Mouse (Mus musculus): ENCODE measurements around the gene Atp2a3. TPM values are rescaled to one million over a fixed set of nuclear protein-coding genes. Genes with fewer than 3 reads are reported as not detected.

The Atp2a3 gene
- polyA plus RNA-seq, 1 experiment from 2014 or later, result 5.1 TPM

- Histone ChIP-seq H3K79me2 (ENCODE audit: inconsistent target) (no peaks in the 10 kb centered on the region), H3K4me3 (ENCODE audit: inconsistent target) (no peak overlapping the region), H3K27ac (no peak overlapping the region), H3K36me3 (ENCODE audit: inconsistent target) (no peaks in the 10 kb centered on the region)
- 74% methylated on average over 7 of the region's 7 CpGs for WGBS (ENCODE audit: missing documents)
Observed at GRCm38 (mm10) chr11:72948254-72948653, 12.7 kb upstream of the Atp2a3 start.

GRCm38 (mm10) chr11:72951137-72952000 lies 9.6 kb upstream of the Atp2a3 start:
- H3K79me2 ChIP-seq (ENCODE audit: inconsistent target), result no peaks in the 10 kb centered on the region
- H3K36me3 ChIP-seq (ENCODE audit: inconsistent target), result no peaks in the 10 kb centered on the region
- 51% methylated on average over 22 of the region's 22 CpGs for WGBS (ENCODE audit: missing documents)
- no peak overlapping the region for H3K4me3 ChIP-seq (ENCODE audit: inconsistent target)
- H3K27ac ChIP-seq, result no peak overlapping the region

DNA sequence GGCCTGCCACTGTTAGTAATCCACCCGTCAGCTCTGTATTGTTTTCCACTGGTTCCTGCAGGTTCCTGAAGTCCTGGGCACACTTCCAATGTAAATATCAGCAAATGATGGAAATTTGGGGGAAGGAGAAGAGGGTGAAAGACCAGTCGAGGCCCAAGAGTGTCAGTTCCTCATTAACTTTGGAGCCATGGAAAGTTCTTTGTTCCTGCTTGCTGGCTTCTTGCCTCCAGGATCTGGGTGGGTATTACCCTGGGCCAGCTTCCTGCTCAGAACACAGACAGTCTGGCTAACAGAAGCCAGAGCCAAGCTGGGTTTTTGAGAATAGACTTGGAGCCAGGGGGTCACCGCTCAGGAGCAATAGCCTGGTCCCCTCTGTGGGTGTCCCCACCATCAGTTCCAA lies 8.7 kb upstream of the Atp2a3 start:
- 63% methylated on average over 3 of the region's 3 CpGs for WGBS (ENCODE audit: missing documents)
- Histone ChIP-seq H3K27ac (no peak overlapping the region), H3K4me3 (ENCODE audit: inconsistent target) (no peak overlapping the region), H3K36me3 (ENCODE audit: inconsistent target) (no peaks in the 10 kb centered on the region), H3K79me2 (ENCODE audit: inconsistent target) (no peaks in the 10 kb centered on the region)

DNA sequence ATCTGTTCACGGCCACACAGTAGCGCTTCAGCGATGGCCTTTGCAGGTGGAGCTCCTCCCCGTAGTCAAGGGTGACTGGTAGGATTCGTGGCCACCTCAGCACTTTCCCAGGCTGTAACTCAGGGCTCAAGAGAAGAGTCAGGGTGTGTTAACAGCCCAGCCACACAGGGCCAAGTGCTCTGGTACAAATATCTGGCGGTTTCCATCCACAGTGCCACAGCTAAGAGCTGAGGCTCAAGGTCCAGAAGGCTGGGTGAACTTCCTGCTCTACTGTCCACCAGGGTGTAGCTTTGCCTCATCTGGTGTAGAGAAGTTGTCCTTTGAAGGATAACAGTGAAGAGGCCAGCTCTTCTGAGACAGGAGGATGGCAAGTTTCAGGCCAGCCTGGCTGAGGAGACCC lies 8.3 kb upstream of the Atp2a3 start:
- Histone ChIP-seq H3K79me2 (ENCODE audit: inconsistent target) (no peaks in the 10 kb centered on the region), H3K4me3 (ENCODE audit: inconsistent target) (no peak overlapping the region), H3K27ac (no peak overlapping the region), H3K36me3 (ENCODE audit: inconsistent target) (no peaks in the 10 kb centered on the region)
- 87% methylated on average over 6 of the region's 6 CpGs for WGBS (ENCODE audit: missing documents)

GRCm38 (mm10) chr11:72953116-72953439 lies 7.9 kb upstream of the Atp2a3 start:
- no peaks in the 10 kb centered on the region for H3K36me3 ChIP-seq (ENCODE audit: inconsistent target)
- no peak overlapping the region for H3K4me3 ChIP-seq (ENCODE audit: inconsistent target)
- H3K79me2 ChIP-seq (ENCODE audit: inconsistent target), result no peaks in the 10 kb centered on the region
- peak overlapping the region; percentile 8; the same call in 1 of the 2 replicates for H3K27ac ChIP-seq
- WGBS (ENCODE audit: missing documents), result 100% methylated on average over 1 of the region's 1 CpGs

- Histone ChIP-seq H3K4me3 (ENCODE audit: inconsistent target) (no peak overlapping the region), H3K79me2 (ENCODE audit: inconsistent target) (no peaks in the 10 kb centered on the region), H3K36me3 (ENCODE audit: inconsistent target) (no peaks in the 10 kb centered on the region), H3K27ac (peak overlapping the region; percentile 15; the same call in 1 of the 2 replicates)
- 64% methylated on average over 4 of the region's 4 CpGs for WGBS (ENCODE audit: missing documents)
Observed at GRCm38 (mm10) chr11:72953440-72954151, 7.4 kb upstream of the Atp2a3 start.

- Histone ChIP-seq H3K79me2 (ENCODE audit: inconsistent target) (no peaks in the 10 kb centered on the region), H3K27ac (peak overlapping the region; percentile 15; the same call in 1 of the 2 replicates), H3K4me3 (ENCODE audit: inconsistent target) (no peak overlapping the region), H3K36me3 (ENCODE audit: inconsistent target) (no peaks in the 10 kb centered on the region)
- 86% methylated on average over 4 of the region's 4 CpGs for whole genome bisulfite sequencing (ENCODE audit: missing documents)
Observed at GRCm38 (mm10) chr11:72954216-72954615, 6.8 kb upstream of the Atp2a3 start.

DNA sequence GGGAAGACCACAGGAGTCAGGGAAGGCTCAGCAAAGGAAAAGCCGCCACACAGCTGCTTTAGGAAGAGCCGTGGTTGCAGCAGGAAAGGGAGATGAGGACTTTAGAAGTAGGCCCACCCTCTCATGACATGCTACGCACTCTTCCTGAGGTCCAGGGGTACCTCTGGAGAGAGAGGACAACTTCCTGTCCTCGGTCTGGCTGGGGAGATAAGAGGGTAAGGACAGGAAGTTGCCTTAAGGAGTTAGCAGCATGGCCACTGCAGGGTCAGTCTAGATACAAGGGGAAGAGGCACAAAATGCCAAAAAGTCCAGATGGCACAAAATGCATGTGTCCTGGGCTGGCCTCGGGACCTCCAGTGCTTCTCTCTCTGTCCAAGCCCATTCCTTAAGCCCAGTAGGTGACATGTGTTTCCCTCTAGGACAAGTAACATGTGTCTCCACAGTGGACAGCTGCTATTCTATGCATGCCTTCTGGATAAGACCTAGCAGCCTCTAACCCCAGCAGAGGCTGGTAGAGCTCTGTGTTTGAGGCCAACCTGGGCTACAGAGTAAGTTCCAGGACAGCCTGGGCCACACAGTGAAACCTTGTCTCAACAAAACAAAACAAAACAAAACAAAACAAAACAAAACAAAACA lies 5.5 kb upstream of the Atp2a3 start:
- WGBS (ENCODE audit: missing documents), result 44% methylated on average over 5 of the region's 5 CpGs
- H3K36me3 ChIP-seq (ENCODE audit: inconsistent target), result no peaks in the 10 kb centered on the region
- no peak overlapping the region for H3K4me3 ChIP-seq (ENCODE audit: inconsistent target)
- H3K27ac ChIP-seq, result no peak overlapping the region
- H3K79me2 ChIP-seq (ENCODE audit: inconsistent target), result no peaks in the 10 kb centered on the region

GRCm38 (mm10) chr11:72957318-72957717 lies 3.7 kb upstream of the Atp2a3 start:
- WGBS (ENCODE audit: missing documents), result 31% methylated on average over 2 of the region's 2 CpGs
- no peaks in the 10 kb centered on the region; the same call in 1 of the 2 replicates for H3K79me2 ChIP-seq (ENCODE audit: inconsistent target)
- no peaks in the 10 kb centered on the region for H3K36me3 ChIP-seq (ENCODE audit: inconsistent target)
- H3K27ac ChIP-seq, result peak overlapping the region; percentile 27
- no peak overlapping the region for H3K4me3 ChIP-seq (ENCODE audit: inconsistent target)

- WGBS (ENCODE audit: missing documents), result 62% methylated on average over 15 of the region's 15 CpGs
- H3K79me2 ChIP-seq (ENCODE audit: inconsistent target), result peaks cover 6% of the 10 kb centered on the region; the same call in 1 of the 2 replicates
- no peak overlapping the region for H3K27ac ChIP-seq
- H3K4me3 ChIP-seq (ENCODE audit: inconsistent target), result no peak overlapping the region
- no peaks in the 10 kb centered on the region for H3K36me3 ChIP-seq (ENCODE audit: inconsistent target)
Observed at GRCm38 (mm10) chr11:72959924-72960679, 867 bp upstream of the Atp2a3 start.

- Histone ChIP-seq H3K4me3 (ENCODE audit: inconsistent target) (no peak overlapping the region; the same call in 1 of the 2 replicates), H3K27ac (no peak overlapping the region), H3K36me3 (ENCODE audit: inconsistent target) (no peaks in the 10 kb centered on the region), H3K79me2 (ENCODE audit: inconsistent target) (peaks cover 6% of the 10 kb centered on the region; the same call in 1 of the 2 replicates)
- WGBS (ENCODE audit: missing documents), result 42% methylated on average over 15 of the region's 15 CpGs
Observed at GRCm38 (mm10) chr11:72960723-72961071, 272 bp upstream of the Atp2a3 start.

DNA sequence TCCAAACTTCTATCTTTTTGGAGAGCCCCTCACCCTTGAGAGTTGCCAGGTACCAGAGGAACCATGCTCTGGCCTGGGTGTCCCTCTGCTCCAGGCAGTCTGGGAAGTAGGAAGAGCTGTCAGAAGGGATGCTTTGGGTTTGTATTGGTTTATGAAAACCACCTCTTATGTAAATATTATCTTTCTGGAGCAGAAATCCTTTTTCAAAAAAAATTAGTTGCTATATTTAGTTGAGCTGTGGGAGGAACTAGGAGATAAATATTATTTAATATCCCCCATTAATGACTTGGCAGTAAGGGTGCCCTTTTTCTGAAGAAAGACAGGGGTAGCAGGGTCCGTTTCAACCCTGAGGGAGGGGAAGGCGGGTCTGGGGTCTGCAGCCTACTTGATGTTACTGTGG lies 1.4 kb downstream of the Atp2a3 start:
- Histone ChIP-seq H3K4me3 (ENCODE audit: inconsistent target) (no peak overlapping the region), H3K36me3 (ENCODE audit: inconsistent target) (no peaks in the 10 kb centered on the region), H3K79me2 (ENCODE audit: inconsistent target) (peaks cover 6% of the 10 kb centered on the region; the same call in 1 of the 2 replicates), H3K27ac (no peak overlapping the region)
- WGBS (ENCODE audit: missing documents), result 69% methylated on average over 2 of the region's 2 CpGs

DNA sequence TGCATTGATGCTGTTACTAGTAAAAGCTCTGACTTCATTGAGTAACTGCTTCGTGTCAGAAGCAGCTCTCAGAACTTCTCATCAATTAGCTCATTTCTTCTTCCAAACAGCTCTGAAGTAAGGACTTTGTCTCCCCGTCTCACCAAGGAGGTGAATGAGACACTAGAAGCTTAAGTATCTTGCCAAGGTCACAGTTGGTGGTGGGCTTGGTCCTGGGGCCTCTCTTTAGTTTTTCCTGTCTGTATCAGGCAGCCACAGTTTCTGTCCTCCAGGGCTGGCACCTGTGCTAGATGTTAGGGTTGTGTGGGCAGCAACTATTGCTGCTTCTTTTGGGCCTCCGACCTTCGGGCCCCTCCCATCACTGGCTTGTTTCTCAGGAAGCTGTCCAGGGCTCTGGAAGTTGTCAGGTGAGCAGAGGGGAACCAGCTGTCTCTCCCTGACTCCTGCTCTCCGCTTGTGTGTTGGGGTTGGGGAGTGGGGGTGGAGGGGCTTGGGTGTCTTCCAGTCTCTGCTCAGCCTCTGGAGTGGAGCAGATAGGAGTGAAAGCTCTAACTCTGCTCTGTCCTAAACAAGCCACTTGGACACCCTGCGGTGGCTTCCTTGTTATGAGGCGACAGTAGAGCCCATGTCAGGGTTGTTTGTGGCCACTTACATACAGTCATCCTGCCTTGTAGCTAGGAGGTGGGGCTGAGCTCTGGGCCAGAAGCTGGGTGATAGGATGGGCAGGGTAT lies 2.3 kb downstream of the Atp2a3 start:
- no peaks in the 10 kb centered on the region for H3K36me3 ChIP-seq (ENCODE audit: inconsistent target)
- H3K79me2 ChIP-seq (ENCODE audit: inconsistent target), result peaks cover 6% of the 10 kb centered on the region; the same call in 1 of the 2 replicates
- H3K27ac ChIP-seq, result no peak overlapping the region
- WGBS (ENCODE audit: missing documents), result 41% methylated on average over 7 of the region's 7 CpGs
- no peak overlapping the region for H3K4me3 ChIP-seq (ENCODE audit: inconsistent target)

Measured in macrophage (primary cell).